In the genomic region with DNA sequence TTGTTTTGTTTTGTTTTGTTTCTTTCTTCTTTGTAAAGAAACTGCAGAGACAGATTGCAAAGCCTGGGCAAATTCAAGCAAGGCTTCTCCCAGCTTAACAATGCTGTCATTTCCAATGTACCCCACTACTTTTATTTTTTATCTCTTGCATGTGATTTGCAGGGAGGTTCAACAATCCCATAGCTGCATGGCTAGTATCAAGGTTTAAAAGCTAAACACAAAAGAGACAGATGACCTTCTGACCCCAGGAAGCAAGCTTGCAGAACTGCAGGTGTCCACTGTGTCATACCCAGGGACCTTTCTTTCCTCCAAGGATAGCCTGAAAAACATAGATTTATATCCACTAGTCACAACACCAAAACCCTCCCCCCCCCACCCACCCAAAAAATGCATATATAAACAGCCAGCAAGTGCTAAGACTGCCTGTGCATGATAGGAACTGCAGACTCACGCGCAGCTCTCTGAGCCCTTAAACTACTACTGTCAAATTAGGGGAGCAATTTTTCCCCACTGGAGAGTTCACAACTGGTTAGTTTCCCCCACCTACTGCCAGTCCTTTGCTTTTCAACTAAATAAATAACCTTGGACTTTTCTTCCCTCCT, we compare ENCODE assay signal across 8 mouse cellular contexts.
DNase-seq lines count a peak whose midpoint lies in the region; ATAC-seq lines count a peak whose summit lies in the region.

No protein-coding gene starts in this region.

- peak overlapping the region; percentile 23; the same call in 1 of the 2 replicates for H3K27ac ChIP-seq in kidney, embryonic 16.5 days (ENCODE audit: low read length)
- H3K27ac ChIP-seq in forebrain, embryonic 10.5 days, result peak overlapping the region; percentile 99
- peak overlapping the region; percentile 100 for H3K27ac ChIP-seq in intestine, embryonic 16.5 days (ENCODE audit: low read length)
- H3K27ac ChIP-seq in neural tube, embryonic 12.5 days, result peak overlapping the region; percentile 46

- no peak for ATAC-seq in kidney, embryonic 16.5 days (ENCODE audit: low FRiP score, low TSS enrichment)
- ATAC-seq in intestine, embryonic 16.5 days, result no peak
- no peak for ATAC-seq in neural tube, embryonic 12.5 days (ENCODE audit: low FRiP score, low read depth)

- 0 out of 2 replicates have a peak overlapping the region, but pooled peaks have one; percentile 26 for H3K9ac ChIP-seq in kidney, embryonic 16.5 days (replicated peaks; ENCODE audit: low read length)
- peak overlapping the region; percentile 37 for H3K9ac ChIP-seq in intestine, embryonic 16.5 days (ENCODE audit: low read depth, low read length)
- H3K9ac ChIP-seq in neural tube, embryonic 12.5 days, result peak overlapping the region; percentile 94

- H3K9me3 ChIP-seq in kidney, embryonic 16.5 days (ENCODE audit: low read length), result no peaks in the 10 kb centered on the region
- H3K9me3 ChIP-seq in forebrain, embryonic 10.5 days, result no peaks in the 10 kb centered on the region
- no peaks in the 10 kb centered on the region for H3K9me3 ChIP-seq in intestine, embryonic 16.5 days (ENCODE audit: control insufficient read depth, low read length)
- no peaks in the 10 kb centered on the region for H3K9me3 ChIP-seq in neural tube, embryonic 12.5 days

- H3K4me1 ChIP-seq in kidney, embryonic 16.5 days (ENCODE audit: insufficient read depth, low read length), result peaks cover 49% of the 10 kb centered on the region
- H3K4me1 ChIP-seq in forebrain, embryonic 10.5 days, result peaks cover 84% of the 10 kb centered on the region
- peaks cover 36% of the 10 kb centered on the region for H3K4me1 ChIP-seq in intestine, embryonic 16.5 days (ENCODE audit: control insufficient read depth, insufficient read depth, low read length)
- peaks cover 32% of the 10 kb centered on the region for H3K4me1 ChIP-seq in neural tube, embryonic 12.5 days

- peak overlapping the region; percentile 23 for H3K4me2 ChIP-seq in kidney, embryonic 16.5 days (replicated peaks; ENCODE audit: low read depth, low read length)
- H3K4me2 ChIP-seq in intestine, embryonic 16.5 days (ENCODE audit: low read depth, low read length), result peak overlapping the region; percentile 35
- H3K4me2 ChIP-seq in neural tube, embryonic 12.5 days (replicated peaks), result peak overlapping the region; percentile 92

- 54% methylated on average over 2 of the region's 2 CpGs for WGBS in kidney, embryonic 16.5 days
- WGBS in forebrain, embryonic 10.5 days, result 19% methylated on average over 2 of the region's 2 CpGs
- 22% methylated on average over 2 of the region's 2 CpGs for WGBS in intestine, embryonic 16.5 days
- WGBS in neural tube, embryonic 12.5 days, result 11% methylated on average over 2 of the region's 2 CpGs

- no peak overlapping the region for H3K4me3 ChIP-seq in kidney, embryonic 16.5 days (ENCODE audit: low read length)
- H3K4me3 ChIP-seq in forebrain, embryonic 10.5 days, result peak overlapping the region; percentile 83; the same call in 1 of the 2 replicates
- no peak overlapping the region for H3K4me3 ChIP-seq in intestine, embryonic 16.5 days (ENCODE audit: low read length)
- peak overlapping the region; percentile 81 for H3K4me3 ChIP-seq in neural tube, embryonic 12.5 days

- no peaks in the 10 kb centered on the region for H3K36me3 ChIP-seq in kidney, embryonic 16.5 days (ENCODE audit: insufficient read depth, low read length)
- no peaks in the 10 kb centered on the region for H3K36me3 ChIP-seq in forebrain, embryonic 10.5 days (replicated peaks)
- H3K36me3 ChIP-seq in intestine, embryonic 16.5 days (ENCODE audit: control insufficient read depth, insufficient read depth, low read length), result no peaks in the 10 kb centered on the region
- no peaks in the 10 kb centered on the region for H3K36me3 ChIP-seq in neural tube, embryonic 12.5 days

- no peak for DNase-seq in kidney, postnatal 25 days
- DNase-seq in forebrain, embryonic 10.5 days (ENCODE audit: extremely low spot score, low spot score), result no peak
- DNase-seq in right cerebral cortex, postnatal 36 days (ENCODE audit: low spot score in 2 of 2), result no peak
- DNase-seq in cerebellum, adult 9-11 months, result no peak
- DNase-seq in cerebellum, adult 11-12 months, result no peak

- H3K27me3 ChIP-seq in kidney, embryonic 16.5 days (ENCODE audit: insufficient read depth, low read length), result peaks cover 9% of the 10 kb centered on the region
- peaks cover 15% of the 10 kb centered on the region for H3K27me3 ChIP-seq in forebrain, embryonic 10.5 days (ENCODE audit: poor library complexity, severe bottlenecking)
- H3K27me3 ChIP-seq in intestine, embryonic 16.5 days (replicated peaks; ENCODE audit: control insufficient read depth, insufficient read depth, low read length), result no peaks in the 10 kb centered on the region
- no peaks in the 10 kb centered on the region for H3K27me3 ChIP-seq in neural tube, embryonic 12.5 days (replicated peaks)

Comparison
In these comparisons a context has a peak if more than half of its experiments do, and no peak if none do; other contexts are left out.
1. H3K27ac ChIP-seq: peak in every context shown above with its lines; median percentile 100 in intestine, embryonic 16.5 days; 99 in forebrain, embryonic 10.5 days; 46 in neural tube, embryonic 12.5 days; 23 in kidney, embryonic 16.5 days.
2. H3K4me2 ChIP-seq: peak in every context shown above with its lines; median percentile 92 in neural tube, embryonic 12.5 days; 35 in intestine, embryonic 16.5 days; 23 in kidney, embryonic 16.5 days.
3. H3K4me3 ChIP-seq: peak in forebrain, embryonic 10.5 days (single experiment) and neural tube, embryonic 12.5 days (single experiment); none in kidney, embryonic 16.5 days (single experiment) and intestine, embryonic 16.5 days (single experiment).
4. H3K9ac ChIP-seq: peak in every context shown above with its lines; median percentile 94 in neural tube, embryonic 12.5 days; 37 in intestine, embryonic 16.5 days; 26 in kidney, embryonic 16.5 days.